Mouse (Mus musculus) embryo, embryonic 9.5 days (tissue): Measurements from ENCODE around the gene Sox13.
"Not testable (repeated sequence)": the region's sequence is repeated elsewhere in the genome, so short reads cannot be mapped to it uniquely, and the experiment has no call there.

ENCODE experiments used
- DNase-seq: peaks from one replicate; pipeline ENCODE4 v3.0.0-alpha.2; 2017; ENCODE audit errors: extremely low spot score

Gene Sox13

GRCm38 (mm10) chr1:133367606-133368488 is 56.3 kb downstream of the Sox13 start:
- DNase-seq, result peak; percentile 57

- no peak for DNase-seq
These were observed 57.1 kb downstream of the Sox13 start for GRCm38 (mm10) chr1:133366951-133367605.

GRCm38 (mm10) chr1:133364890-133365289 is 59.3 kb downstream of the Sox13 start:
- no peak for DNase-seq

GRCm38 (mm10) chr1:133364022-133364630 is 60.1 kb downstream of the Sox13 start:
- DNase-seq, result no peak

- peak; percentile 89 for DNase-seq
These were observed 60.7 kb downstream of the Sox13 start, which contains the start of gene Etnk2 for GRCm38 (mm10) chr1:133363276-133364021. Gene Etnk2 (plus strand): TSS chr1:133363572.

GRCm38 (mm10) chr1:133362103-133362502 is 62.1 kb downstream of the Sox13 start:
- DNase-seq, result no peak

GRCm38 (mm10) chr1:133361006-133361405 is 63.2 kb downstream of the Sox13 start:
- no peak for DNase-seq

GRCm38 (mm10) chr1:133356330-133356729 is 67.8 kb downstream of the Sox13 start:
- no peak for DNase-seq

GRCm38 (mm10) chr1:133355912-133356311 is 68.3 kb downstream of the Sox13 start:
- no peak for DNase-seq

GRCm38 (mm10) chr1:133355469-133355868 is 68.7 kb downstream of the Sox13 start:
- no peak for DNase-seq

GRCm38 (mm10) chr1:133353371-133353809 is 70.8 kb downstream of the Sox13 start:
- peak; percentile 79 for DNase-seq

- no peak for DNase-seq
These were observed 72.4 kb downstream of the Sox13 start for GRCm38 (mm10) chr1:133351762-133352161.

- no peak for DNase-seq
These were observed 74.0 kb downstream of the Sox13 start, which contains the start of gene Ren1 for GRCm38 (mm10) chr1:133350210-133350609. Gene Ren1 (plus strand): TSS chr1:133350510.

GRCm38 (mm10) chr1:133347693-133348520 is 76.3 kb downstream of the Sox13 start:
- no peak for DNase-seq

GRCm38 (mm10) chr1:133347226-133347625 is 77.0 kb downstream of the Sox13 start:
- no peak for DNase-seq

- DNase-seq, result no peak
These were observed 77.6 kb downstream of the Sox13 start for GRCm38 (mm10) chr1:133346531-133346930.

GRCm38 (mm10) chr1:133344357-133344756 is 79.8 kb downstream of the Sox13 start:
- no peak for DNase-seq

GRCm38 (mm10) chr1:133340403-133340802 is 83.8 kb downstream of the Sox13 start:
- not testable (repeated sequence) for DNase-seq

- no peak for DNase-seq
These were observed 90.2 kb downstream of the Sox13 start for GRCm38 (mm10) chr1:133333937-133334336.

- no peak for DNase-seq
These were observed 91.3 kb downstream of the Sox13 start for GRCm38 (mm10) chr1:133332656-133333430.
